Mouse (Mus musculus) cerebellum, adult 11 months (tissue): ENCODE measurements around the gene Tomm70a.
A peak's percentile ranks its signal among the peaks of the same experiment; 100 is the strongest.

Experiments
- DNase-seq: peaks from one replicate; pipeline ENCODE4 v3.0.0; 2022

The Tomm70a gene

GRCm38 (mm10) chr16:57120913-57121815 is at the start of gene Tomm70a:
Gene Tomm70a, plus strand, starts transcription at chr16:57121703.
- DNase-seq, result peak; percentile 92

- DNase-seq, result no peak
These were observed 45.5 kb upstream of the Tomm70a start for GRCm38 (mm10) chr16:57075986-57076385.

- no peak for DNase-seq
These were observed 41.9 kb upstream of the Tomm70a start for GRCm38 (mm10) chr16:57079577-57079976.

GRCm38 (mm10) chr16:57092460-57092859 is 29.0 kb upstream of the Tomm70a start:
- DNase-seq, result peak; percentile 1

GRCm38 (mm10) chr16:57092911-57093605 is 28.4 kb upstream of the Tomm70a start:
- DNase-seq, result no peak

GRCm38 (mm10) chr16:57098468-57099144 is 22.9 kb upstream of the Tomm70a start:
- no peak for DNase-seq

GRCm38 (mm10) chr16:57099572-57100237 is 21.8 kb upstream of the Tomm70a start:
- no peak for DNase-seq

GRCm38 (mm10) chr16:57101174-57101573 is 20.3 kb upstream of the Tomm70a start:
- no peak for DNase-seq

- no peak for DNase-seq
These were observed 15.1 kb upstream of the Tomm70a start for GRCm38 (mm10) chr16:57106185-57106960.

- DNase-seq, result no peak
These were observed 5.4 kb upstream of the Tomm70a start for GRCm38 (mm10) chr16:57116066-57116465.

GRCm38 (mm10) chr16:57117562-57117961 is 3.9 kb upstream of the Tomm70a start:
- no peak for DNase-seq

GRCm38 (mm10) chr16:57121816-57122415 is 413 bp downstream of the Tomm70a start:
- no peak for DNase-seq

GRCm38 (mm10) chr16:57122682-57123445 is 1.4 kb downstream of the Tomm70a start:
- DNase-seq, result no peak

GRCm38 (mm10) chr16:57126268-57126667 is 4.8 kb downstream of the Tomm70a start:
- no peak for DNase-seq

GRCm38 (mm10) chr16:57127825-57128224 is 6.3 kb downstream of the Tomm70a start:
- DNase-seq, result no peak

GRCm38 (mm10) chr16:57130752-57131400 is 9.4 kb downstream of the Tomm70a start:
- no peak for DNase-seq

- no peak for DNase-seq
These were observed 10.0 kb downstream of the Tomm70a start for GRCm38 (mm10) chr16:57131544-57131943.

- no peak for DNase-seq
These were observed 10.8 kb downstream of the Tomm70a start for GRCm38 (mm10) chr16:57132326-57132725.

- no peak for DNase-seq
These were observed 12.1 kb downstream of the Tomm70a start for GRCm38 (mm10) chr16:57133611-57134010.

- DNase-seq, result no peak
These were observed 23.2 kb downstream of the Tomm70a start for GRCm38 (mm10) chr16:57144741-57145140.
